Mouse (Mus musculus): Measurements from ENCODE around the gene Lysmd3. TPM values are rescaled to one million over a fixed set of nuclear protein-coding genes. Genes with fewer than 3 reads are reported as not detected.

The Lysmd3 gene
- polyA plus RNA-seq, 1 experiment from 2014 or later: 24.6 TPM

DNA sequence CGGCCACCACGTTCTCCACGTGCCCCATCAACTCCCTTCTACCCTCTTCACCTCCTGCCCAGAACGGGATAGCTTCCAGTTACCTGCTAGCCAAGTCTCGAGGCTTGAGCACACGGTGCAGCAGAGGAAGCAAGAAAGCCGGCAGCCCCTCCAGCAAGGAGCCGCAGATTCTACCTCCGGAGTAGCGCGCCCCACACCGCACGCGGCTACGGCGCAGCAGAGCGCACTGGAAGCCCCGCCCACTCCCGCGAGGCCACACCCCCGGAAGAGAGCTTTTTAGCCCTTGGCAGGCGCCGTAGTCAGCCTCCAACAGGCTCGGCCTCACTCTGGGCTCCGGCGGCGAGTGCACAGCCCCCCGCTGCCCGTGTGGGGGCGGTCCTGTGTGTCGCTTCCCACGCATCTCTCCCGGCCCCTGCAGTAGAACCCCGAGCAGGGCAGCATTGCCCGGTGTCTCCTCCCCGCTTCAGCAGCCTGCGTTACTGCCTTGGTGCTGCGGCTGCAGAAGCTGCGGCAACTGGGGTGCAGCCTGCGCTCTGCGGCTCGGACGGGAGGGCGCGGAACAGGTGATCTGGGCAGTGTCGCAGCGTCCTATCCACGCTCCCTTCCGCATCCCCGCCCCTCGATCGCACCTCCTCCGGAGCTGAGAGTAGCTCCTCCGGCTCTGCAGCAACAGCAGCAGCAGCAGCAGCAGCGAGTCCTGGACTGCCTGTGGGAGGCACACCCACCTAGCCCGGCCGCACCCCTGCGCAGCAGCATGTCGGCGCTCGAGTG, 53.5 kb downstream of the Lysmd3 start, which contains the start of the genes Polr3g and Mblac2:
TSS of gene Polr3g (minus strand) at position 239 of the 771 bp plus-strand sequence.
TSS of gene Mblac2 (plus strand) at position 567 of the 771 bp plus-strand sequence.
- no peaks in the 10 kb centered on the region for H3K27me3 ChIP-seq (ENCODE audit: control insufficient read depth, insufficient read depth, low read length)
- H3K4me1 ChIP-seq (ENCODE audit: control insufficient read depth, insufficient read depth, low read length): peaks cover 17% of the 10 kb centered on the region
- ATAC-seq (replicated peaks; ENCODE audit: insufficient number of reproducible peaks, low FRiP score, low TSS enrichment): peak; percentile 94
- peak within 1 kb of the TSS; percentile 87 for H3K27ac ChIP-seq (ENCODE audit: low read depth, low read length)
- H3K9me3 ChIP-seq (replicated peaks; ENCODE audit: control insufficient read depth, low read length): no peaks in the 10 kb centered on the region
- under 1% methylated on average over 61 of the region's 61 CpGs for WGBS (ENCODE audit: insufficient replicate concordance)
- no peaks in the 10 kb centered on the region for H3K36me3 ChIP-seq (ENCODE audit: control insufficient read depth, insufficient read depth, low read length)
- H3K9ac ChIP-seq (ENCODE audit: low read depth, low read length): peak within 1 kb of the TSS; percentile 80
- H3K4me2 ChIP-seq: peak within 1 kb of the TSS; percentile 99
- H3K4me3 ChIP-seq (ENCODE audit: low read depth, low read length): peak within 1 kb of the TSS; percentile 71

DNA sequence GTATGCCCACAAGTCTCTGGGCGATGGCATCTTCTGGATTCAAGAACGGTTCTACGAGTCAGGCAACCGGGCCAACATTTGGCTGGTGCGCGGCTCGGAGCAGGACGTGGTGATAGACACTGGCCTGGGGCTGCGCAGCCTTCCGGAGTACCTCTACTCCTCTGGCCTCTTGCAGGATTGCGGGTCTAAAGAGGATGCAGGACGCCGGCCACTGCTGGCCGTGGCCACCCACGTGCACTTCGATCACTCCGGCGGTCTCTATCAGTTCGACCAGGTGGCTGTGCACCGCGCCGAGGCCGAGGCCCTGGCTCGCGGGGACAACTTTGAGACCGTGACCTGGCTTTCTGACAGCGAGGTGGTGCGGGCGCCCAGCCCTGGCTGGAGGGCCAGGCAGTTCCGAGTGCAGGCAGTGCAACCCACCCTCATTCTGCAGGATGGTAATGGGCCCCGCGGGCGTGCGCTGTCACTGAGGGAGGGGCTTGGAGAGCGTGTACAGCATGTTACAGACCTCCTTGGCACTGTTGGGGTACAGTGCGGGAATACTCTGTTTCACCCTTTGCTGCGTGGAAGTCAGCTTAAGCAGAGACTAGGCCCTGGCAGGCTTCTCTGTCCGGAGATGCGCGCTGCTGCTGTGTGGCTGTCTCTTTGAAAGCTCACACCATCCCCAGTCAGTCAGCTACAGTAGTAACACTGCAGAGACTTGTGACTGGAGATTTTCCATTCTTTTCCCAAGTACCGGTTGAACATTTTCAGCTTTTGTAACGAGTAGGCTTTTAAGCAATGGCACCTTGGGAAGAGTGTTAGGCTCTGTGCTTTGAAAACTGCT, 54.3 kb downstream of the Lysmd3 start:
- ATAC-seq (replicated peaks; ENCODE audit: insufficient number of reproducible peaks, low FRiP score, low TSS enrichment): peak; percentile 53
- Histone ChIP-seq H3K9me3 (replicated peaks; ENCODE audit: control insufficient read depth, low read length) (no peaks in the 10 kb centered on the region), H3K27ac (ENCODE audit: low read depth, low read length) (peak overlapping the region; percentile 87), H3K9ac (ENCODE audit: low read depth, low read length) (peak overlapping the region; percentile 75), H3K4me3 (ENCODE audit: low read depth, low read length) (peak overlapping the region; percentile 71), H3K36me3 (ENCODE audit: control insufficient read depth, insufficient read depth, low read length) (no peaks in the 10 kb centered on the region), H3K4me2 (peak overlapping the region; percentile 99), H3K27me3 (ENCODE audit: control insufficient read depth, insufficient read depth, low read length) (no peaks in the 10 kb centered on the region), H3K4me1 (ENCODE audit: control insufficient read depth, insufficient read depth, low read length) (peaks cover 17% of the 10 kb centered on the region)
- under 1% methylated on average over 42 of the region's 42 CpGs for WGBS (ENCODE audit: insufficient replicate concordance)

DNA sequence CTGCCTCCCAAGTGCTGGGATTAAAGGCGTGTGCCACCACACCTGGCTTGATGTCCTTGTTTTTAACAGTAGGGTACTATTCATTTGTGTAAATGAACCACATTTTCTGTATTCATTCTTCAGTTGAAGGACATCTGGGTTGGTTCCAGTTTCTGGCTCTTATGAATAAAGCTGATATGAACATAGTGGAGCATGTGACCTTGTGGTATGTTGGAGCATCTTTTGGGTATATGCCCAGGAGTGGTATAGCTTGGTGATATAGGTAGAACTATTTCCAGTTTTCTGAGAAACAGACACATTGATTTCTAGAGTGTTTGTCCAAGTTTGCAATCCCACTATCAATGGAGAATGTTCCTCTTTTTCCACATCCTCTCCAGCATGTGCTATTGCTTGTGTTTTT, 56.4 kb downstream of the Lysmd3 start:
- no peaks in the 10 kb centered on the region for H3K9me3 ChIP-seq (replicated peaks; ENCODE audit: control insufficient read depth, low read length)
- no peak overlapping the region for H3K4me3 ChIP-seq (ENCODE audit: low read depth, low read length)
- no peak for ATAC-seq (replicated peaks; ENCODE audit: insufficient number of reproducible peaks, low FRiP score, low TSS enrichment)
- WGBS (ENCODE audit: insufficient replicate concordance): 95% methylated on average over 1 of the region's 1 CpGs
- H3K4me2 ChIP-seq: no peak overlapping the region
- H3K27me3 ChIP-seq (ENCODE audit: control insufficient read depth, insufficient read depth, low read length): no peaks in the 10 kb centered on the region
- no peak overlapping the region for H3K27ac ChIP-seq (ENCODE audit: low read depth, low read length)
- H3K9ac ChIP-seq (ENCODE audit: low read depth, low read length): no peak overlapping the region
- H3K4me1 ChIP-seq (ENCODE audit: control insufficient read depth, insufficient read depth, low read length): peaks cover 17% of the 10 kb centered on the region
- H3K36me3 ChIP-seq (ENCODE audit: control insufficient read depth, insufficient read depth, low read length): no peaks in the 10 kb centered on the region

Other genes with a start within 250 kb of the Lysmd3 start
- gene Adgrv1, start 24.5 kb upstream of the Lysmd3 start, polyA plus RNA-seq (2014; fragmentation: Nextera tagmentation; extraction: Ambion mirVana): 1.1 and 1.8 TPM in 2 replicates
- gene Polr3g, start 53.4 kb downstream of the Lysmd3 start, polyA plus RNA-seq (2014; fragmentation: Nextera tagmentation; extraction: Ambion mirVana): 22.5 and 26.2 TPM in 2 replicates
- gene Mblac2, start 53.7 kb downstream of the Lysmd3 start, polyA plus RNA-seq (2014; fragmentation: Nextera tagmentation; extraction: Ambion mirVana): 6.1 and 6.6 TPM in 2 replicates
- gene Cetn3, start 125.4 kb downstream of the Lysmd3 start, polyA plus RNA-seq (2014; fragmentation: Nextera tagmentation; extraction: Ambion mirVana): 220 and 240 TPM in 2 replicates

Data from heart, embryonic 11.5 days (tissue).